In genomic region chr14:55095263-55095662, GRCm38 (mm10) we compare ENCODE assay signal across 8 mouse cellular contexts. TPM values are rescaled to one million over a fixed set of nuclear protein-coding genes. Genes with fewer than 3 reads are reported as not detected.
DNase-seq lines count a peak whose midpoint lies in the region; ATAC-seq and TF ChIP-seq lines count a peak whose summit lies in the region.

No protein-coding gene starts in this region.

- DNase-seq in cerebellum, adult 9-11 months = peak; percentile 55
- no peak for DNase-seq in cerebellum, adult 11 months
- no peak for DNase-seq in spleen, adult 2 months (ENCODE audit: low read depth in 1 of 2, low spot score in 2 of 2)
- DNase-seq in spleen, postnatal 4 days (ENCODE audit: low spot score in 2 of 2) = no peak
- no peak for DNase-seq in liver, embryonic 11.5 days (ENCODE audit: low spot score)
- DNase-seq in adrenal gland, postnatal 10 days = no peak
- DNase-seq in thymus, postnatal 0 days (ENCODE audit: low spot score) = no peak

- TF ChIP-seq POLR2A in spleen, adult 2 months (IDR thresholded peaks at IDR 0.05; ENCODE audit: low read depth, low read length) = no peak

- H3K4me3 ChIP-seq in spleen, adult 2 months (ENCODE audit: extremely low read depth, insufficient read depth, insufficient read length) = peak overlapping the region; percentile 93; the same call in 1 of the 2 replicates
- peak overlapping the region; percentile 71 for H3K4me3 ChIP-seq in liver, embryonic 11.5 days (ENCODE audit: low read depth, low read length)

- H3K36me3 ChIP-seq in spleen, adult 2 months (ENCODE audit: control insufficient read depth, insufficient read depth, low read length) = peaks cover 2% of the 10 kb centered on the region; the same call in 1 of the 2 replicates
- peaks cover 7% of the 10 kb centered on the region for H3K36me3 ChIP-seq in liver, embryonic 11.5 days (ENCODE audit: control insufficient read depth, insufficient read depth, low read length)

- ATAC-seq in liver, embryonic 11.5 days (replicated peaks; ENCODE audit: low FRiP score) = no peak; the same call in 1 of the 2 replicates
- no peak for ATAC-seq in activated CD4-positive, CD25-positive, alpha-beta regulatory T cell, adult 4 months

- 57% methylated on average over 9 of the region's 9 CpGs for WGBS in spleen, adult 2 months
- WGBS in liver, embryonic 11.5 days = 56% methylated on average over 9 of the region's 9 CpGs

- peak overlapping the region; percentile 91 for H3K27ac ChIP-seq in spleen, adult 2 months (ENCODE audit: insufficient read depth, low read length)
- H3K27ac ChIP-seq in liver, embryonic 11.5 days (ENCODE audit: low read depth, low read length) = peak overlapping the region; percentile 53

- peaks cover 5% of the 10 kb centered on the region; the same call in 1 of the 2 replicates for H3K4me1 ChIP-seq in spleen, adult 2 months (ENCODE audit: control insufficient read depth, insufficient read depth, insufficient read length)
- peaks cover 20% of the 10 kb centered on the region for H3K4me1 ChIP-seq in liver, embryonic 11.5 days (replicated peaks; ENCODE audit: control insufficient read depth, insufficient read depth, low read length)

- no peak for TF ChIP-seq CTCF in spleen, adult 2 months (IDR thresholded peaks at IDR 0.05; ENCODE audit: extremely low read depth, insufficient read depth, insufficient read length, insufficient replicate concordance)

- no peaks in the 10 kb centered on the region for H3K9me3 ChIP-seq in liver, embryonic 11.5 days (ENCODE audit: control insufficient read depth, low read length)

- H3K9ac ChIP-seq in liver, embryonic 11.5 days (ENCODE audit: low read depth, low read length) = peak overlapping the region; percentile 81

- H3K4me2 ChIP-seq in liver, embryonic 11.5 days = peak overlapping the region; percentile 85

- H3K27me3 ChIP-seq in spleen, adult 2 months (ENCODE audit: control insufficient read depth, insufficient read depth, low read length) = no peaks in the 10 kb centered on the region
- no peaks in the 10 kb centered on the region for H3K27me3 ChIP-seq in liver, embryonic 11.5 days (replicated peaks; ENCODE audit: control insufficient read depth, insufficient read depth, low read length)

RNA-seq across cellular contexts. Expression of gene Thtpa, which starts 0.7 kb away (rescaled TPM):
- 4.1 and 4.4 TPM in 2 replicates for polyA plus RNA-seq in spleen, adult 2 months (2012; rRNA removed)
- 10.5 and 12.6 TPM in 2 replicates for polyA plus RNA-seq in liver, embryonic 11.5 days (2014; fragmentation: Nextera tagmentation; extraction: Ambion mirVana)
- 10 to 100 TPM; 13.2 to 17.5 TPM for total RNA-seq in adrenal gland, postnatal 10 days (2021)
- polyA plus RNA-seq in thymus, postnatal 0 days (2015; fragmentation: Nextera tagmentation; extraction: Ambion mirVana) = 9.8 and 10.3 TPM in 2 replicates
- polyA plus RNA-seq in activated CD4-positive, CD25-positive, alpha-beta regulatory T cell, adult 4 months (2017; shearing (Covaris generic)) = 10 to 100 TPM in 1 of 2 experiments, 1 to 10 TPM in 1; 9.6 to 11.9 TPM

RNA-seq across cellular contexts. Expression of gene Zfhx2, which starts 3.1 kb away (rescaled TPM):
- 4.2 and 4.5 TPM in 2 replicates for polyA plus RNA-seq in spleen, adult 2 months (2012; rRNA removed)
- 2.1 and 2.8 TPM in 2 replicates for polyA plus RNA-seq in liver, embryonic 11.5 days (2014; fragmentation: Nextera tagmentation; extraction: Ambion mirVana)
- 1 to 10 TPM; 5.2 to 9.9 TPM for total RNA-seq in adrenal gland, postnatal 10 days (2021)
- polyA plus RNA-seq in thymus, postnatal 0 days (2015; fragmentation: Nextera tagmentation; extraction: Ambion mirVana) = 1.1 and 1.5 TPM in 2 replicates
- 1 to 10 TPM; 5.4 to 5.5 TPM for polyA plus RNA-seq in activated CD4-positive, CD25-positive, alpha-beta regulatory T cell, adult 4 months (2017; shearing (Covaris generic))

RNA-seq across cellular contexts. Expression of gene Ap1g2, which starts 11.1 kb away (rescaled TPM):
- polyA plus RNA-seq in spleen, adult 2 months (2012; rRNA removed) = 64.9 and 77.2 TPM in 2 replicates
- polyA plus RNA-seq in liver, embryonic 11.5 days (2014; fragmentation: Nextera tagmentation; extraction: Ambion mirVana) = 45.1 and 52.9 TPM in 2 replicates
- 10 to 100 TPM; 20.0 to 31.3 TPM for total RNA-seq in adrenal gland, postnatal 10 days (2021)
- 32.0 and 38.3 TPM in 2 replicates for polyA plus RNA-seq in thymus, postnatal 0 days (2015; fragmentation: Nextera tagmentation; extraction: Ambion mirVana)
- polyA plus RNA-seq in activated CD4-positive, CD25-positive, alpha-beta regulatory T cell, adult 4 months (2017; shearing (Covaris generic)) = 100 to 1,000 TPM in 1 of 2 experiments, 10 to 100 TPM in 1; 99.1 to 102 TPM

RNA-seq across cellular contexts. Expression of gene Jph4, which starts 21.5 kb away (rescaled TPM):
- polyA plus RNA-seq in spleen, adult 2 months (2012; rRNA removed) = 0.33 and 0.50 TPM in 2 replicates
- polyA plus RNA-seq in liver, embryonic 11.5 days (2014; fragmentation: Nextera tagmentation; extraction: Ambion mirVana) = 0.44 and 0.60 TPM in 2 replicates
- 1 to 10 TPM; 4.3 to 7.5 TPM for total RNA-seq in adrenal gland, postnatal 10 days (2021)
- 0.09 TPM in 2 replicates for polyA plus RNA-seq in thymus, postnatal 0 days (2015; fragmentation: Nextera tagmentation; extraction: Ambion mirVana)
- polyA plus RNA-seq in activated CD4-positive, CD25-positive, alpha-beta regulatory T cell, adult 4 months (2017; shearing (Covaris generic)) = not detected
